Mouse (Mus musculus): ENCODE measurements around the gene Trim8. TPM values are rescaled to one million over a fixed set of nuclear protein-coding genes. Genes with fewer than 3 reads are reported as not detected.

Trim8 gene
- total RNA-seq, 2 experiments from 2014 or later, result 110 to 112 TPM

DNA sequence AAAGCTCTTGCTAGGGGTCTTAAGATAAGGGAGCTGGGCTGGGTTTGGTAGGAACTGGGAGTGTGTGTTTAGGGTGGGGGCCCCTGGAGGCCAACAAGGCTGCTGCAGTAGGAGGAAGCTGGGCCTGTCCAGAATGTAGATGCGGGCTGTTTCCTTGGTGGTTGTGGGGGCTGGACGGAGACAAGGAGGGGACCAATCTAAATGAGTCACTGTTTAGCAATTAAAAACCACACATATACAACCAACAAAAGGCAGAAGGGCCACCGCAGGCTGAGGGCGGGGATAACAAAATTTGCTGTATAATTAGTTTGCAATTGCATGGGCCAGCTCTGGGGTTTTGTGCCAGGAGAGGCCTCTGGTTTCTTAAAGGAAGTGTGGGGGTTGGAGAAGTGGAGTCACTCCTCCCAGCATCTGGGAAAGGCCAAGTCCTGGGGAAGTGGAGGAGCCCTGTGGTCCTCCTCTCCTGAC, 2.6 kb downstream of the Trim8 start:
- DNase-seq (ENCODE audit: low spot score in 2 of 2), result no peak

DNA sequence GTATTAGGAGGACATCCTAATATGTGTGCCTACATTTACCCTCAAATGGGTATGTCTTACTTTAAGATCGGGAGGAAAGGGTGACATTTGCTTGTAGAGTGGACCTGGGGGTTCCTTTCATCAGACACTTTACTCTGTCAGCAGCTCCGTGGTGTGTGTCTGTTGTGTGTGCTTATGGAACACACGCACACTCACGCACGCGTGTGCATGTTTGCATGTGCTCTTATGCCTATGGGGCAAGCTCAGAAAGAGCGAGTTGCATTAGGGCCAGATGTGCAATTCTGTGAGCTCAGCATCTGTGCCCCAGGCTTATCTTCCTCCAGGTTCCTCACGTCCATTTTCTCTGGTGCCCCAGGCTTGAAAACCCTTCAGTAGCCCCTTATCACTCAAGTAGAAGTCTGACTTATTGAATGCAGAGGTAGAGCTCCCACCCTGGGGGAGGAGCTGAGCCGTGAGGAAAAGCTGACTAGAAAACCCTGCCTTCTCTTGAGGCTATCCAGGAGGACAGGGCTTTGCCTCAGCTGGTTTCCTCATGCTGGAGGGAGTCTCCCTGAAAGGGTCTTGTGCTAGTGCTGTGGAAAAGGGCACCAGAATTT, 3.4 kb downstream of the Trim8 start:
- no peak for DNase-seq (ENCODE audit: low spot score in 2 of 2)

DNA sequence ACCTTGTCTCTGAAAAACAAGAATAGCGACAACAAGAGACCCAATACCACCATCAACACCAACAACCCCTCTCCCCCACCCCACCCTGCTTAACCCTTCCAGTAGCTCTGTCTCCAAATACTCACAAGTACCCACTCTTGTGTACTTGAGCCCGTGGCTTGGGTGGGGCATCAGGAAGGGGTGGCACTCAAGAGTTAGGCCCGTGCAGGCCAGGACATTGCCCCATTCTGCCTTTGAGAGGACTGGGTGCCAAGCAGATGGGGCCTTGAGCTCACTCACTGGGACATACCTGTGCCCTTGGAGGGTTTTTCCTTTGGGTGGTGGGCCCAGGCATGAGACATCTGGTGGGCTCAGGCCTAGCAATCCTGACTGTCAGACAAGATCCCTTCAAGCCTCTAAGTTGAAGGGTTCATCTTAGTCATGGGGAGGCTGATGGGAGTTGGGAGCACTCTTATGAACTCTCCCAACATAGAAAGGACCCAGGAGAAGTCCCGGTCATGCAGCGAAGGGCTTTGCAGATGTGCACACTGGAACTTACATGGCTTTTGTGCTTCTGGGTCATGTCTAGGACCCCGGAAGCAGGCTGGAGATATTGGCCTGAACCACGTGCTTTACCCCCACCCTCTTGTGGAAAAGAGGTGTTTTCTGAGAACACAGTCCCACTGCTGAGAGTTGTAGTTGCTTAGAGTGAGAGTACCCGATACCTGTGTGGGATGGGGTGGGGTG, 4.3 kb downstream of the Trim8 start:
- DNase-seq (ENCODE audit: low spot score in 2 of 2), result no peak

DNA sequence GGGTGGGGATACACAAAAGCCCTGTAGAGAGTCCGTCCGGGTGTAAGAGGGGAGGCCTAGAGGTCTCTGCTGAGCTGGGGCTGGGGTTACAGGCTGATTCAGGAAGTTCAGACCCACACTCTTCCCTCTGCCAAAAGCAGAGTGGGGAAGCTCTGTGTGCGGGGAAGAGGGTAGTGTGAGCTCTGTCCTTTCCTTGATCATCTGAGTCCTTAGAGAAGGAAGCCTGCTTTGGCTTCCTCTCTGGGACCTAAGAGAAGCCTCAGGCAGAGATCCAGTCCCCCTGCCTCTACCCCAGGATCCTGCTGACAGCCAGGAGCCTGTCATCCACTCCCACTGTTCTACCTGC, 4.8 kb downstream of the Trim8 start:
- DNase-seq (ENCODE audit: low spot score in 2 of 2), result no peak

DNA sequence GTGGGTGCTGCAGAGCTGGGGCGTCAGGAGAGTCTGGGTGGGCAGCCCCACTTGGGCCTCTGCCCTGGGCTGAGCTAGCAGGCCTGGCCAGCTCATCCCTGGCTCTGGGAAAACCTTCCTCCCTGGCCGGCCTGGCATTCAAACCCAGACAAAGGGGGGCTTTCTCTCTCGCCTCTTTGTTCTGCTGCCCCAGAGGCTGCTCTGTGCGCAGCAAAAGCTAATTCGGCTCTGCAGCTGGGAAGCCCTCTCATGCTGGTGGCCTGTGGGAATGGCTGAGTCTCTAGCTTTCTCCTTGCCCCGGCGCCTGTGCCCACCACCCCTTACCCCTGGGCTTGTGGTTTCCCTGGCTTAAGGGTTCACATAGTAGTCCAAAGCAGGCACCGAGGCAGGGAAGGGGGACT, 5.7 kb downstream of the Trim8 start:
- no peak for DNase-seq (ENCODE audit: low spot score in 2 of 2)

DNA sequence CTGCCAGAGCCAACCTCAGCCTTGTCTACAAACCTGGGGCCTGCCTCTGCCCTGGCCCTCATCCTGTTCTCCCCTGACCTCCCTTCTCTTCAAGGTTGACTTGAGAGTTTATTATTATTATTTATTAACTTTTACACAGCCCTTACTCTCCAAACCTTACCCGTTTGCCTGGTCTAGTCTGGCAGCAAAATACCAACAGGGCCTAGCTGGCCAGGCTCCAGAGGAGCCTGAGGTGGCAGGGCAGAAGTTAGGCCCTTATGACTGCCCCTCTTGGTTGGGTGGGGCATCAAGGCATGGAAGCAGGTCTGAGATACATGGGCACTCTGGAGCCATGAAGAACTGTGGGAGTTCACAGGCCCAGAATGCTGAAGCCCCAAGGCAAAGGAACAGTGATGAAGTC, 6.3 kb downstream of the Trim8 start:
- DNase-seq (ENCODE audit: low spot score in 2 of 2), result no peak

DNA sequence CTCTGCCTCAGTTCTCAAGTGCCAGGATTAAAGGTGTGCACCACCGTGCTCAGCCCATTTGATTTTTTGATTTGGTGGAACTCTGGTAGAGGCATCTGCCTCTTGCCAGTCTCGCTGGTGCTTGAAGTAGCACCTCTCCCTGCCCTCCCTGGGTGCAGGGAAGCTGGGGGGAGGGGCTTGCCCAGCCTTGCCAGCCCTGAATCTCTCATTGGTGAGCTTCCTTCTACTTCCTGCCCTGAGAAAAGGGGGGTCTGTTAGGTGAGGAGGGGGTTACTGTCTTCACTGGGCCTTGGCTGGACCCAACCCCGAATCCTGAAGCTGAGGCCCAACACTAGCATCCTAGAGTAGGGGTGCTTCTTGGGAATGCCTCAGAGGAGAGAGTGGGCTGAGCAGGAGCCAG, 7.2 kb downstream of the Trim8 start:
- no peak for DNase-seq (ENCODE audit: low spot score in 2 of 2)

DNA sequence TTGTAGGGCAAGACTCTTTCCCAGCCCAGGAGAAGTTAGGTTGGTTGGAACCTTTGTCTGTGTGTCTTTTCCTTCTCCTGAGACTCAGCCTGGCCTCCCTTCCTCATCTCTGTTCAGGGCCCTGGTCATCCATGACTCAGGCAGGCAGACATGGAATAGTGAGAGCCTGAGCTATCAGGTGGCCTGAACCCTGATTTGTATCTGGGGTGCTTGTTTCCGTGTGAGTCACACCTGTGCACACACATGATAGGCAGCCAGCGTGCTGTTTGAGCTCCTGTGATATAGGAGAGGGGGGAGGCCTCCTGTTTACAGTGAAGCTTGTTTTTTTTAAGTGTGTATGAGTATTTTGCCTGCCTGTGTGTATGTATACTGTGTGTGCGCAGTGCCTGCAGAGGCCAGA, 7.7 kb downstream of the Trim8 start:
- no peak for DNase-seq (ENCODE audit: low spot score in 2 of 2)

DNA sequence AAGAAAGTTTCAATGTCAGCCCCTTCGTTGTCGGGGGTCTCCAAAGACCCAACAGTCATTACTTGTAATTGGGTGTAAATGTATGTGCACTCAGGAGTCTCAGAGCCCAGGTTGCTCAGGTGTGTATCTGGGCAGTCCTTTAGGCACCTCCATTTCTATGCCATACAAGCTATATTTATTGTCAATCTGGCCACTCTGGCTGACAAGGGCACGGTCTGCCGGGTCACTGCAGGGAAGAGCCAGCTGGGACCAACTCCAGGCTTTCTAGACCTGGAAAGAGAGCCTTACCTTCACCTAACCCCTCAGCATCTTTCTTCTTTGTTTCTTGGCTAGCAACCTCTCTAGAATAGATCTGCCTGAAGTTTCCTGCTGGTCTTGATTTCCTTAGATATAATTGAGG, 8.2 kb downstream of the Trim8 start:
- no peak for DNase-seq (ENCODE audit: low spot score in 2 of 2)

DNA sequence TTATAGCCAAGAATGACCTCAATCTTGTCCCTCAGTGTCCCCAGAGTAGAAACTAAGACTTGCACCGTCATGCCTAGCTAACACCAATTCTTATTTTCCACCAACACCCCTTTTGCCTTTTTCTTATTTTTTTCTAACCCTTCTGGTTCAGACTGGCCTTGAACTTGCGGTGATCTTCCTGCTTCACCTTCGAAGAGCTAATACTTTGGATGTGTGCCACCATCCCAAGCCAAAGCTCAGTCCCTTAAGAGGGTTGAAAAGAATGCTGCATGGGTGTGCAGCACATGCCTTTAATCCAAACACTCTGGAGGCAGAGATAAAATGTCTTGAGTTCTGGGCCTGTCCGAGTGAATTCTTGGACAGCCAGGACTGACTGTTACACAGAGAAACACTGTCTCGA, 8.9 kb downstream of the Trim8 start:
- no peak for DNase-seq (ENCODE audit: low spot score in 2 of 2)

DNA sequence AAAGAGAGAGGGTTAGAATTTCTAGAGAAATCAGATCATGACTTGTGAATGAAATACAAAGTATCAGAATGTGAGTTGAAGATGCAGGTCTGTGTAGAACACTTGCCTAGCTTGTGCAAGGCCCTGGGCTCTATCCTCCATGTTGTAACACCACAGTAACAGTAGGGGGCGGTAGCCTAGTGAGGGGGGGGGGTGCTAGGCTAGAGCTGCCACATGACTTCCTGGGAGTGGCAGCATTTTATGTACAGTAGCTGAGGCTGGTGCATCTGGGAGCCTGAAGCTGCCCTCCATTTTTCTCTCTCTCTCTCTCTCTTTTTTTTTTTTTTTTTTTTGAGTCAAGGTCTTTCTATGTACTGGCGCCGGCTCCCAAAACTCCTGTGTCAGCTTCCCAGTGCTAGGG, 9.3 kb downstream of the Trim8 start:
- DNase-seq (ENCODE audit: low spot score in 2 of 2), result no peak

DNA sequence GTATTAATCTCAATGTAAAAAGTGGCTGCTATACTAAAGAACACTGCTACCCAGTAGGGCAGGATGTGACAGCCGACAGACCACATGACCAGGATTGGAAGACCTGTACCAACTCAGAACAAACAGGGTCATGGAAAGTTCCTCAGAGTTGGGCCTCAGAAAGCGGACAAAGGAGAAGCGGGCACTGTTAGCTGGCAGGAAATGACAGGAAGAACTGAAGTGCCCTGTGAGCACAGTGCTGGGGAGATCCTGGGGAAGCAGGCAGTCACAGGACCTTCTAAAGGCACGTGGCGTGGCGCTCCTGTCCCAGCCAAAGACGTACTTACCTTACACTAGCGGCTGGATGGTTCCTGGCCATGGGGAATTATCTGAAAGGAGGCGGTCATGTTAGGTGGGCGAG, 9.8 kb downstream of the Trim8 start:
- no peak for DNase-seq (ENCODE audit: low spot score in 2 of 2)

DNA sequence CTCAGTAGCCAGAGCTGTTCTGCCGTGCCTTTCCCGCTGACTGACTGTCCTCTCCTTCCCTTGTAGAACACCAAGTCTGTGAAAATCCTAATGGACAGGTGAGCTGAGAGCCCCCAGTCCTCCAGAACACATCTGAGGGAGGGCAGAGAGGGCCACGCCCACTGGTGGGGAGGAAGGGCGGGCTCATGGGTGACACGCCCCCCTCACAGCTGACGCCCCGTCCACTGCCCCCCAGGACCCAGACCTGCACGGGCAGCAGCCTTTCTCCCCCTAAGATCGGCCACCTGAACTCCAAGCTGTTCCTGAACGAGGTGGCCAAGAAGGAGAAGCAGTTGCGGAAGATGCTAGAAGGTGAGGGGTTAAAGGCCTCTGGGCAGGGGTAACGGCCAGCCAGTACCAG, 12.9 kb downstream of the Trim8 start:
- DNase-seq (ENCODE audit: low spot score in 2 of 2), result no peak

DNA sequence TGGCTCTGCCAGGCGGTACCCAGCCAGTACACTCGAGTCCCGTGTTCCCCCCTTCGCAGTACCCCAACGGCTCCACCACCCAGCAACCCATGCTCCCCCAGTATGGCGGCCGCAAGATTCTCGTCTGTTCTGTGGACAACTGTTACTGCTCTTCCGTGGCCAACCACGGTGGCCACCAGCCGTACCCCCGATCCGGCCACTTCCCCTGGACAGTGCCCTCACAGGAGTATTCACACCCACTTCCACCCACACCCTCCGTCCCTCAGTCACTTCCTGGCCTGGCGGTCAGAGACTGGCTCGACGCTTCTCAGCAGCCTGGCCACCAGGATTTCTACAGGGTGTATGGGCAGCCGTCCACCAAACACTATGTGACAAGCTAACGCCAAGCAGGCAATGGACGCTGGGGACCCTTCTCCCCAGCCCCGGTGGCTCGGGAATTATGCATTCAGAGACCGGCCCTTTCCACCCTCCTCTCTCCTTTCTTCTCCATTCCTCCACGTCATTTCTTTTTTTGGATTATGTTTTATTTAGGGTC, 13.9 kb downstream of the Trim8 start:
- DNase-seq (ENCODE audit: low spot score in 2 of 2), result no peak

DNA sequence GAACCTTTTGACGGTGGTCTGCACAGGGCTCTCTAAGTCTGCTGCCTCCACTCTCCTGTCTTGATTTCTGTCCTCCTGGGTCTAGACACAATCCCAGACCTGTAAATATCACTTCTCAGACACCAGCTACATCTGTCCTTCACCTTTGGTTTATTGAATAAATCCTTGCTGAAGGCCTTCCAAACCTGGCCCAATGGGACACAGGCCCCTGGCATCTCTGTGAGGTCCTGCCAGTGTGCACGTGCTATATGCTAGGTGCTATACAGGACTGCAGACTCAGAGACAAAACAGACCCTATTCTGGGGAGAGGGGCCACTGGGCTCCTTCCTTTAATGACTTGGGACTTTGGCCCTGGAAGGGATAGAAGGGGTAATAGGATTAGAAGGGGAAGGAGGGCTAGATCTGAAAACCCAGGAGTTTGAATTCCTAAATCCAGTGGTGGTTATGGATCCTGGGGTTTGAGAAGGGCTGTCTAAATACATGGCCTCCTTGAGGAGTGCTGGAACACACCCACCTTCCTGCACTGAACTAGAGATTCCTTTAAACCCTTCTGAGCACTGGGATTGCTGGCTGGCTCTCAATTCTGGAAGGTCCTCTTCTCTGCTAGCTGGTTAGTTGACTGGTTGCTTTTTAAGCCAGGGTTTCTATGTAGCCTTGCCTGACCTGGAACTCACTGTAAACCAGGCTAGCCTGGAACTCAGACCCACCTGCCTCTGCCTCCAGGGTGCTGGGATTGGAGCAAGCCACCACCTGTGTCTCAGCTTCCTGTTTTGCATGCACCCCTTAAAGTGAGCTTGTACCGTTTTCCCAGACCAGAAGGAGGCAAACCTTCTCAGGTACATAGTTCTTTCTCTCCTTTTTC, 15.4 kb downstream of the Trim8 start:
- DNase-seq (ENCODE audit: low spot score in 2 of 2), result no peak

DNA sequence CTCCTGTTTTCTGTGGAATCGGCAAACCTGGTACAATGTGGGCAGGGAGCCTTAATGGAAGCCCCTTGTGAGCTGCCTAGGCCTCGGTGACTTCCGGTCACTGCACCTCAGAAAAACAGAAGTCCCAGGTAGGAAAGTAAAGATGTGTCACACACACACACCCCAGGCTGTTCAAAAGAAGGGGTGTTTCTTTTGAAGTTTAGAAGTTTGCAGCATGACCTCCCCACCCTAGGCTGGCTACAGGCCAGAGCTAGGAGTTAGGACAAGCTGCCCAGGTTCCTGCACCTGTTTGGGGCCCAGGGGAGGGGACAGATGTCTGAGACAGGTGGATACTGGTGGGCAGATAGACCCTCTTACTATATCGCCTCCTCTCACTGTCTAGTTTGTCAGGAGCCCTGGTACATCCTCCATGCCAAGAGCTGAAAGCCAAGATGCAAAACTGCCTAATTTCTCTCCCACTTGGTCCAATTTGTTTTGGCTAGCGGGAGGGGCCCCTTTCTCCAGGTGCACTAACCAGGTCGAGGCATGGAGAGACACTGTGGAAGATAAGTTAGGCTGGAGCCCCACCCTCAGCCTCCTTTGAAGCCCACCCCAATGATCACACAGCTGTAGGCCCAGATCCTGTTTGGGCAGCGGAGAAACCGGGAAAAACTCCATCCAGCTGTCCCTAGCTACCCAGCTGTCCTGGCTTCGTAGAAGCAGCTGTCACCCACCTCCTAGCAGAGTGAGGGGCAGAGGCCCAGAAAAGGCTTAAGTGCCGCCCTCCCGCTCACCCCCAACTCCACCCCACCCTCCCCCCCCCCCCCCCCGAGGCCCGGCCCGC, 16.2 kb downstream of the Trim8 start:
- no peak for DNase-seq (ENCODE audit: low spot score in 2 of 2)

DNA sequence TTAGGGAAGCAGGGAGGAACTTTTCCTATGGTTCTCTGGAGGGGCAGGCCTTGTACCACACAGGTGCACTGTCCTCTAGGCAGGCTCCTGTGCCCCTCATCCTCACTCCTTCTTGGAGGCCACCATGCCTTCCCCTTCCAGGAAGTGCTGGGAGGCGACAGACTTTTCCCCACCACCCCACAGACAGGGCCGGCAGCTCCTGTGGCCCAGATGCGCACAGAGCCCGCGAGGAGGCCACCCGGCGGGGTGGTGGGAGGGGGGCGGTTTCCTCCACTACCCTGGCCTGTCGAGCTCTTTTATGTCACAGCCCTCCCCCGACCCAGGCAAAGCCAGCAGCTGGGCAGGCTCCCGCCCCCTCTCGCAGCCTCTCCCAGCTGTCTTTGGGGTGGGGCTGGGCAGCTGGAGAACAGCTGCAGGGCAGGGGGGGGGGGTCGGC, 16.9 kb downstream of the Trim8 start:
- DNase-seq (ENCODE audit: low spot score in 2 of 2), result no peak

DNA sequence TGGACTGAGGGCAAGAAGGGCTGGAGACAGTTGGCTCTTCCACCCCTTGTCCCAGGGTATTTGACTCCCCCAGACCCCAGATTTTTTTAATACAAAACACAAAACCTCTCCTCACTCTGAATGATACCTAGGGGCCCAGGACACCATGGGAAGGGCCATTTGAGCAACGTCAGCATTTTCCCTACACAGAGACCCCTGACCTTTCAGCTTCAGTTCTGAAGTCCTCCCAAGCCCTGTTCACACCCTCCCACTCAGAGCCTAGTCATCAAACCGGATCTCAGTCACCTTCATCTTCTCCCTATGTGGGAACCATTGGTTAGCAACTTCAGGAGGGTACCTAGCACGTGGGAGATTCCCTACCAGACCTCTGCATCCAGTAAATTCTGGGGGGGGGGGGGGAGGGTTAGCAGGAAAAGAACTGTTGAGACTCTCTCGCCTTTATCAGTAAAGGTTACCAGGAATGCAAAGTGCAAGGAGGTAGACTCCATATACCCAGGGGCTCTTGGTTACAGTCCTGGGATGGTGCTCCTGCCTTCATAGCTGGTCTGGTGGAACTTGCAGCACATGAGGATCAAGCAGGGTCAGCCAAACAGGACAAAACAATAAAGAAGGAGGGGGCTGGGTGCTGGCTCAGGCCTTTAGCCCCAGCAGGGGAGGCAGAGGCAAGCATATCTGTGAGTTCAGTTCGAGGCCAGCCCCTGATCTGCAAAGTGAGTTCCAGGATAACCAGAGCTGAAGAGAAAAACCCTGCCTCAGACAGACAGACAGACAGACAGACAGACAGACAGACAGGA, 17.5 kb downstream of the Trim8 start:
- DNase-seq (ENCODE audit: low spot score in 2 of 2), result no peak

DNA sequence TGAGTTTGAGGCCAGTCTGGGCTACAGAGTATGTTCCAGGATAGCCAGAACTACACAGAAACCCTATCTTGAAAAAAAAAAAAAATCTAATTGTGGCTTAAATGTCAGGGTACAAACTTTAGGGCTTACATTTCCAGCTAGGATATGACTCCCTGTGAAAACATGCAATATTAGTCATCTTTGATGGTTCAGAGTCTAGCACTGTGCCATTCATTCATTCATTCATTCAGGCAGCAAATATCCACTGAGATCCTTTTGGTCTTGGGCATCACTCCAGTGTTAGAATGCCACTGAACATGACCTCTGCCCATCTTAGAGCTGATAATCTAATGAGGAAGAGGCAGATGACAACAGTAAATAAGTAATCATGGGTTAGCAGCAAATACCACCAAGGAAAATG, 20.2 kb downstream of the Trim8 start:
- DNase-seq (ENCODE audit: low spot score in 2 of 2), result no peak

DNA sequence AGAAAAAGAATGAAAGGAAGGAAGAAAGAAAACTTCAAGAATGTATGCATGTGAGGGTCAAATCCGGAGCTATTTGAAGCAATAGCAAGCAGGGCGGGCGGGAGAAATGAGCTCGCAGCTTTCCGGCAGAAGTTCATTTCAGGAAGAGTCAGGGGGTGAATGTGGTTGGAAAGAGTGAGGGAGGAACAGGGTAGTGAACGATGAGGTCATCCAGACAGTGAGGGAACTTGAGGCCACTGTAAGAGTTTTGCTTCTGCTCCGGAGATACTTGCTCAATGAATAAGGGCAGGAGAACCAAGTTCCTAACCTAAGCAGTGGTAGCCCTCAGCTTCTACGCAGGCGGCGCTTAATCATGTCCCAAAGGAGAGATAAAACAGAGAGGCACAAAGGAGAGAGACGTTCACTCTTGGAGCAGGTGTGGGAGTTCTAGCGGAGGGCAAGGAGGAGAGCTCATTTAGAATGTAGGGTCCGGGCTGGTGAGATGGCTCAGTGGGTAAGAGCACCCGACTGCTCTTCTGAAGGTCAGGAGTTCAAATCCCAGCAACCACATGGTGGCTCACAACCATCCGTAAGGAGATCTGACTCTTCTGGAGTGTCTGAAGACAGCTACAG, 21.0 kb downstream of the Trim8 start:
- no peak for DNase-seq (ENCODE audit: low spot score in 2 of 2)
